Mouse (Mus musculus) stomach, embryonic 15.5 days (tissue): ENCODE results near the gene Wdr31. TPM values are rescaled to one million over a fixed set of nuclear protein-coding genes. Genes with fewer than 3 reads are reported as not detected.

ENCODE experiments used
- ATAC-seq: fragments of 200-750 bp; cut with Nextera tagmentation; 2 replicates; pipeline ENCODE4 v1.8.0; 2017; ENCODE audit warnings: low read depth, moderate number of reproducible peaks, moderate TSS enrichment; ENCODE audit not compliant: insufficient read depth, low FRiP score
- H3K27ac ChIP-seq: fragments of 300-500 bp; sonication (generic); 2 replicates; pipeline ENCODE4 v1.5.1; 2015; ENCODE audit warnings: mild to moderate bottlenecking, inconsistent platforms
- H3K27me3 ChIP-seq: fragments of 300-500 bp; sonication (generic); replicated peaks from 2 replicates; pipeline ENCODE4 v1.6.1; 2015; ENCODE audit warnings: inconsistent platforms
- H3K36me3 ChIP-seq: fragments of 300-500 bp; sonication (generic); 2 replicates; pipeline ENCODE4 v1.6.1; 2015; ENCODE audit warnings: inconsistent platforms
- H3K4me1 ChIP-seq: fragments of 300-500 bp; sonication (generic); 2 replicates; pipeline ENCODE4 v1.6.1; 2015; ENCODE audit warnings: inconsistent platforms
- H3K4me2 ChIP-seq: fragments of 300-500 bp; sonication (generic); 2 replicates; pipeline ENCODE4 v1.6.1; 2015; ENCODE audit warnings: mild to moderate bottlenecking, inconsistent platforms
- H3K4me3 ChIP-seq: fragments of 300-500 bp; sonication (generic); replicated peaks from 2 replicates; pipeline ENCODE4 v1.5.1; 2015; ENCODE audit warnings: inconsistent platforms
- H3K9ac ChIP-seq: fragments of 300-500 bp; sonication (generic); 2 replicates; pipeline ENCODE4 v1.6.1; 2015; ENCODE audit warnings: inconsistent platforms
- H3K9me3 ChIP-seq: fragments of 300-500 bp; sonication (generic); 2 replicates; pipeline ENCODE4 v1.6.1; 2016; ENCODE audit warnings: inconsistent platforms
- WGBS: fragments of 180-500 bp; shearing (Covaris S2); methylation state at CpG from one replicate; pipeline ENCODE4 v1.1.7; 2015; 5-methylcytosine and 5-hydroxymethylcytosine counted together
- polyA plus RNA-seq: library from polyadenylated mRNA; unstranded; fragments of >200 nt; fragmentation: Nextera tagmentation; extraction: Ambion mirVana; gene quantifications from 2 replicates; pipeline ENCODE4 v1.2.1, GENCODE M21; 2015

Wdr31 gene
- polyA plus RNA-seq, 1 experiment from 2014 or later = 6.2 TPM

- Histone ChIP-seq H3K36me3 (no peaks in the 10 kb centered on the region), H3K27me3 (no peaks in the 10 kb centered on the region), H3K9ac (no peak overlapping the region), H3K4me3 (no peak overlapping the region), H3K4me1 (0 out of 2 replicates have a peak, but pooled peaks cover 5% of the 10 kb centered on the region), H3K9me3 (no peaks in the 10 kb centered on the region), H3K27ac (no peak overlapping the region), H3K4me2 (no peak overlapping the region)
- 75% methylated on average over 2 of the region's 2 CpGs for WGBS
- no peak for ATAC-seq
These were observed 4.4 kb upstream of the Wdr31 start for GRCm38 (mm10) chr4:62475131-62475530.

- H3K36me3 ChIP-seq = no peaks in the 10 kb centered on the region
- H3K9me3 ChIP-seq = no peaks in the 10 kb centered on the region
- 90% methylated on average over 2 of the region's 2 CpGs for WGBS
- no peak overlapping the region for H3K27ac ChIP-seq
- H3K27me3 ChIP-seq = no peaks in the 10 kb centered on the region
- 0 out of 2 replicates have a peak, but pooled peaks cover 7% of the 10 kb centered on the region for H3K4me1 ChIP-seq
- H3K4me3 ChIP-seq = no peak overlapping the region
- ATAC-seq = no peak
- no peak overlapping the region for H3K9ac ChIP-seq
- H3K4me2 ChIP-seq = no peak overlapping the region
These were observed 1.4 kb upstream of the Wdr31 start for GRCm38 (mm10) chr4:62472071-62472470.

- Histone ChIP-seq H3K4me1 (0 out of 2 replicates have a peak, but pooled peaks cover 7% of the 10 kb centered on the region), H3K36me3 (no peaks in the 10 kb centered on the region), H3K27me3 (no peaks in the 10 kb centered on the region), H3K27ac (no peak overlapping the region), H3K9ac (no peak overlapping the region), H3K4me2 (no peak overlapping the region), H3K9me3 (no peaks in the 10 kb centered on the region), H3K4me3 (no peak overlapping the region)
- 83% methylated on average over 1 of the region's 1 CpGs for WGBS
- no peak for ATAC-seq
These were observed 2.5 kb downstream of the Wdr31 start for GRCm38 (mm10) chr4:62468158-62468557.

- no peaks in the 10 kb centered on the region for H3K9me3 ChIP-seq
- no peak for ATAC-seq
- no peaks in the 10 kb centered on the region for H3K27me3 ChIP-seq
- H3K4me3 ChIP-seq = no peak overlapping the region
- WGBS = 87% methylated on average over 2 of the region's 2 CpGs
- H3K4me2 ChIP-seq = no peak overlapping the region
- H3K36me3 ChIP-seq = no peaks in the 10 kb centered on the region
- H3K9ac ChIP-seq = no peak overlapping the region
- no peak overlapping the region for H3K27ac ChIP-seq
- H3K4me1 ChIP-seq = no peaks in the 10 kb centered on the region
These were observed 7.6 kb downstream of the Wdr31 start for GRCm38 (mm10) chr4:62463124-62463523.

GRCm38 (mm10) chr4:62460348-62460747 is 10.3 kb downstream of the Wdr31 start:
- Histone ChIP-seq H3K9me3 (no peaks in the 10 kb centered on the region), H3K27me3 (no peaks in the 10 kb centered on the region), H3K9ac (no peak overlapping the region), H3K4me3 (no peak overlapping the region), H3K4me1 (no peaks in the 10 kb centered on the region), H3K27ac (no peak overlapping the region), H3K36me3 (no peaks in the 10 kb centered on the region), H3K4me2 (no peak overlapping the region)
- ATAC-seq = no peak
- 89% methylated on average over 8 of the region's 8 CpGs for WGBS

GRCm38 (mm10) chr4:62459081-62459480 is 11.6 kb downstream of the Wdr31 start:
- H3K4me1 ChIP-seq = no peaks in the 10 kb centered on the region
- H3K9me3 ChIP-seq = no peaks in the 10 kb centered on the region
- no peaks in the 10 kb centered on the region for H3K36me3 ChIP-seq
- no peak overlapping the region for H3K4me3 ChIP-seq
- no peak for ATAC-seq
- no peak overlapping the region for H3K9ac ChIP-seq
- H3K27ac ChIP-seq = no peak overlapping the region
- no peaks in the 10 kb centered on the region for H3K27me3 ChIP-seq
- 56% methylated on average over 3 of the region's 3 CpGs for WGBS
- no peak overlapping the region for H3K4me2 ChIP-seq

- Histone ChIP-seq H3K4me2 (no peak overlapping the region), H3K9me3 (no peaks in the 10 kb centered on the region), H3K4me3 (no peak overlapping the region), H3K27ac (no peak overlapping the region), H3K36me3 (no peaks in the 10 kb centered on the region), H3K4me1 (no peaks in the 10 kb centered on the region), H3K9ac (no peak overlapping the region), H3K27me3 (no peaks in the 10 kb centered on the region)
- no peak for ATAC-seq
- WGBS = 49% methylated on average over 5 of the region's 5 CpGs
These were observed 15.7 kb downstream of the Wdr31 start for GRCm38 (mm10) chr4:62454995-62455394.

- no peaks in the 10 kb centered on the region for H3K9me3 ChIP-seq
- no peaks in the 10 kb centered on the region for H3K27me3 ChIP-seq
- H3K4me1 ChIP-seq = no peaks in the 10 kb centered on the region
- H3K36me3 ChIP-seq = no peaks in the 10 kb centered on the region
- WGBS = 58% methylated on average over 4 of the region's 4 CpGs
- no peak overlapping the region for H3K27ac ChIP-seq
- no peak overlapping the region for H3K4me2 ChIP-seq
- no peak overlapping the region for H3K9ac ChIP-seq
- no peak for ATAC-seq
- H3K4me3 ChIP-seq = no peak overlapping the region
These were observed 29.7 kb downstream of the Wdr31 start for GRCm38 (mm10) chr4:62440986-62441385.

- Histone ChIP-seq H3K9ac (no peak overlapping the region), H3K9me3 (no peaks in the 10 kb centered on the region), H3K27ac (no peak overlapping the region), H3K4me2 (no peak overlapping the region), H3K4me3 (no peak overlapping the region), H3K27me3 (no peaks in the 10 kb centered on the region), H3K4me1 (no peaks in the 10 kb centered on the region), H3K36me3 (no peaks in the 10 kb centered on the region)
- 71% methylated on average over 4 of the region's 4 CpGs for WGBS
- ATAC-seq = no peak
These were observed 30.2 kb downstream of the Wdr31 start for GRCm38 (mm10) chr4:62440544-62440943.

- no peak for ATAC-seq
- no peaks in the 10 kb centered on the region for H3K4me1 ChIP-seq
- no peak overlapping the region for H3K9ac ChIP-seq
- no peaks in the 10 kb centered on the region for H3K36me3 ChIP-seq
- no peaks in the 10 kb centered on the region for H3K27me3 ChIP-seq
- no peak overlapping the region for H3K27ac ChIP-seq
- H3K4me2 ChIP-seq = no peak overlapping the region
- WGBS = 54% methylated on average over 4 of the region's 4 CpGs
- no peak overlapping the region for H3K4me3 ChIP-seq
- H3K9me3 ChIP-seq = no peaks in the 10 kb centered on the region
These were observed 30.9 kb downstream of the Wdr31 start for GRCm38 (mm10) chr4:62439793-62440192.

GRCm38 (mm10) chr4:62437871-62438270 is 32.8 kb downstream of the Wdr31 start:
- H3K4me1 ChIP-seq = no peaks in the 10 kb centered on the region
- H3K4me2 ChIP-seq = no peak overlapping the region
- no peak overlapping the region for H3K27ac ChIP-seq
- ATAC-seq = no peak
- no peaks in the 10 kb centered on the region for H3K27me3 ChIP-seq
- no peak overlapping the region for H3K9ac ChIP-seq
- H3K4me3 ChIP-seq = no peak overlapping the region
- H3K36me3 ChIP-seq = no peaks in the 10 kb centered on the region
- WGBS = 76% methylated on average over 7 of the region's 7 CpGs
- H3K9me3 ChIP-seq = no peaks in the 10 kb centered on the region

- Histone ChIP-seq H3K9ac (no peak overlapping the region), H3K27ac (no peak overlapping the region), H3K9me3 (no peaks in the 10 kb centered on the region), H3K4me1 (no peaks in the 10 kb centered on the region), H3K4me3 (no peak overlapping the region), H3K36me3 (no peaks in the 10 kb centered on the region), H3K4me2 (no peak overlapping the region), H3K27me3 (no peaks in the 10 kb centered on the region)
- WGBS = 90% methylated on average over 3 of the region's 3 CpGs
- ATAC-seq = no peak
These were observed 33.4 kb downstream of the Wdr31 start for GRCm38 (mm10) chr4:62437256-62437778.

- H3K9me3 ChIP-seq = no peaks in the 10 kb centered on the region
- no peaks in the 10 kb centered on the region for H3K36me3 ChIP-seq
- H3K4me3 ChIP-seq = no peak within 1 kb of the TSS
- no peak for ATAC-seq
- WGBS = 79% methylated on average over 6 of the region's 6 CpGs
- H3K9ac ChIP-seq = no peak within 1 kb of the TSS
- no peak within 1 kb of the TSS for H3K4me2 ChIP-seq
- no peak within 1 kb of the TSS for H3K27ac ChIP-seq
- no peaks in the 10 kb centered on the region for H3K4me1 ChIP-seq
- no peaks in the 10 kb centered on the region for H3K27me3 ChIP-seq
These were observed 35.6 kb downstream of the Wdr31 start, which contains the start of gene Rnf183 for GRCm38 (mm10) chr4:62435081-62435480. Rnf183 (minus strand) TSS chr4:62435252.
